Mouse (Mus musculus) lung, postnatal 4 days (tissue): ENCODE data around the gene Cd24a.

Source experiments
- DNase-seq, 2 experiments: peaks; one replicate each; pipeline ENCODE4 v3.0.0; 2021

Cd24a gene

GRCm38 (mm10) chr10:43629857-43630256 lies 51.8 kb downstream of the Cd24a start:
- DNase-seq: no peak

- no peak for DNase-seq
Measured at GRCm38 (mm10) chr10:43630634-43631033, 52.5 kb downstream of the Cd24a start.

- DNase-seq: no peak
Measured at GRCm38 (mm10) chr10:43631049-43631448, 53.0 kb downstream of the Cd24a start.

GRCm38 (mm10) chr10:43631639-43632354 lies 53.7 kb downstream of the Cd24a start:
- no peak for DNase-seq

- no peak for DNase-seq
Measured at GRCm38 (mm10) chr10:43633117-43633516, 55.0 kb downstream of the Cd24a start.
